Mouse (Mus musculus) erythroblast, embryonic 14.5 days (primary cell): Measurements from ENCODE around the gene Gpr25.

Source experiments
- GATA1 ChIP-seq: IDR thresholded peaks from 2 replicates; pipeline ENCODE4 v1.6.1; 2012; ENCODE audit warnings: low read length, inconsistent platforms, mixed read lengths
- TAL1 ChIP-seq: IDR thresholded peaks from 3 replicates; pipeline ENCODE4 v1.6.1; 2012; ENCODE audit warnings: low read length, inconsistent platforms, mixed read lengths

GRCm38 (mm10) chr1:136234595-136235092, 26.0 kb downstream of the Gpr25 start:
- TF ChIP-seq GATA1 (no peak), TAL1 (no peak)
